Mouse (Mus musculus) embryonic facial prominence, embryonic 10.5 days (tissue): ENCODE measurements around the gene Plac1. TPM values are rescaled to one million over a fixed set of nuclear protein-coding genes. Genes with fewer than 3 reads are reported as not detected.

Experiments used
- DNase-seq: peaks from one replicate; pipeline ENCODE4 v3.0.0-alpha.2; 2017; ENCODE audit warnings: low spot score
- H3K27ac ChIP-seq: fragments of 300-500 bp; sonication (generic); replicated peaks from 2 replicates; pipeline ENCODE4 v1.5.1; 2016; ENCODE audit warnings: mild to moderate bottlenecking
- H3K27me3 ChIP-seq: fragments of 300-500 bp; sonication (generic); replicated peaks from 2 replicates; pipeline ENCODE4 v1.6.1; 2016; ENCODE audit warnings: low read depth, mild to moderate bottlenecking; ENCODE audit not compliant: poor library complexity, severe bottlenecking
- H3K36me3 ChIP-seq: fragments of 300-500 bp; sonication (generic); replicated peaks from 2 replicates; pipeline ENCODE4 v1.6.1; 2016; ENCODE audit warnings: mild to moderate bottlenecking, moderate library complexity
- H3K4me1 ChIP-seq: fragments of 300-500 bp; sonication (generic); 2 replicates; pipeline ENCODE4 v1.6.1; 2016
- H3K4me3 ChIP-seq: fragments of 300-500 bp; sonication (generic); 2 replicates; pipeline ENCODE4 v1.5.1; 2016; ENCODE audit warnings: mild to moderate bottlenecking, moderate library complexity
- H3K9me3 ChIP-seq: fragments of 300-500 bp; sonication (generic); 2 replicates; pipeline ENCODE4 v1.6.1; 2016; ENCODE audit warnings: mild to moderate bottlenecking
- WGBS: fragments of 180-500 bp; shearing (Covaris S2); methylation state at CpG from one replicate; pipeline ENCODE4 v1.1.7; 2016; 5-methylcytosine and 5-hydroxymethylcytosine counted together
- polyA plus RNA-seq: library from polyadenylated mRNA; unstranded; fragments of >200 nt; fragmentation: Nextera tagmentation; extraction: Ambion mirVana; gene quantifications from 2 replicates; pipeline ENCODE4 v1.2.1, GENCODE M21; 2016

Gene Plac1
- polyA plus RNA-seq, 1 experiment from 2014 or later = 4.1 TPM

- WGBS = 66% methylated on average over 2 of the region's 2 CpGs
- Histone ChIP-seq H3K27me3 (peaks cover 6% of the 10 kb centered on the region; the same call in 1 of the 2 replicates), H3K4me1 (peaks cover 6% of the 10 kb centered on the region; the same call in 1 of the 2 replicates), H3K36me3 (no peaks in the 10 kb centered on the region), H3K4me3 (no peak overlapping the region), H3K27ac (no peak overlapping the region), H3K9me3 (no peaks in the 10 kb centered on the region)
- DNase-seq = no peak
Observed at GRCm38 (mm10) chrX:53093381-53093780, 146.5 kb downstream of the Plac1 start.

- no peaks in the 10 kb centered on the region for H3K9me3 ChIP-seq
- no peaks in the 10 kb centered on the region for H3K4me1 ChIP-seq
- H3K4me3 ChIP-seq = no peak overlapping the region
- H3K27me3 ChIP-seq = peaks cover 26% of the 10 kb centered on the region
- WGBS = 58% methylated on average over 5 of the region's 5 CpGs
- no peak overlapping the region for H3K27ac ChIP-seq
- peak; percentile 22 for DNase-seq
- H3K36me3 ChIP-seq = no peaks in the 10 kb centered on the region
Observed at GRCm38 (mm10) chrX:53088663-53089292, 151.1 kb downstream of the Plac1 start.

GRCm38 (mm10) chrX:53087202-53087601 is 152.7 kb downstream of the Plac1 start:
- 90% methylated on average over 1 of the region's 1 CpGs for WGBS
- Histone ChIP-seq H3K4me1 (no peaks in the 10 kb centered on the region), H3K27ac (no peak overlapping the region), H3K27me3 (peaks cover 26% of the 10 kb centered on the region), H3K36me3 (no peaks in the 10 kb centered on the region), H3K9me3 (no peaks in the 10 kb centered on the region), H3K4me3 (no peak overlapping the region)
- DNase-seq = no peak

GRCm38 (mm10) chrX:53085559-53085958 is 154.4 kb downstream of the Plac1 start:
- Histone ChIP-seq H3K27ac (no peak overlapping the region), H3K9me3 (no peaks in the 10 kb centered on the region), H3K36me3 (no peaks in the 10 kb centered on the region), H3K4me3 (no peak overlapping the region), H3K27me3 (peaks cover 21% of the 10 kb centered on the region; the same call in 1 of the 2 replicates), H3K4me1 (no peaks in the 10 kb centered on the region)
- DNase-seq = no peak
- WGBS = 73% methylated on average over 5 of the region's 5 CpGs

GRCm38 (mm10) chrX:53064406-53064805 is 175.5 kb downstream of the Plac1 start:
- WGBS = 78% methylated on average over 3 of the region's 3 CpGs
- H3K36me3 ChIP-seq = no peaks in the 10 kb centered on the region
- H3K27ac ChIP-seq = no peak overlapping the region
- no peak for DNase-seq
- H3K27me3 ChIP-seq = peaks cover 15% of the 10 kb centered on the region
- no peaks in the 10 kb centered on the region for H3K9me3 ChIP-seq
- no peak overlapping the region for H3K4me3 ChIP-seq
- H3K4me1 ChIP-seq = no peaks in the 10 kb centered on the region

- 25% methylated on average over 11 of the region's 11 CpGs for WGBS
- H3K36me3 ChIP-seq = 0 out of 2 replicates have a peak, but pooled peaks cover 1% of the 10 kb centered on the region
- DNase-seq = no peak
Observed at GRCm38 (mm10) chrX:53059426-53060007, 180.4 kb downstream of the Plac1 start.

GRCm38 (mm10) chrX:53058459-53059280 is 181.2 kb downstream of the Plac1 start:
- Histone ChIP-seq H3K4me1 (peaks cover 15% of the 10 kb centered on the region), H3K27me3 (peaks cover 40% of the 10 kb centered on the region), H3K4me3 (peak overlapping the region; percentile 71), H3K36me3 (peaks cover 10% of the 10 kb centered on the region), H3K27ac (peak overlapping the region; percentile 55), H3K9me3 (no peaks in the 10 kb centered on the region)
- DNase-seq = peak; percentile 59
- WGBS = 16% methylated on average over 33 of the region's 33 CpGs

More at GRCm38 (mm10) chrX:53059426-53060007, 180.4 kb downstream of the Plac1 start:
- peaks cover 35% of the 10 kb centered on the region for H3K27me3 ChIP-seq
- no peak overlapping the region for H3K27ac ChIP-seq
- H3K9me3 ChIP-seq = no peaks in the 10 kb centered on the region
- peak overlapping the region; percentile 71; the same call in 1 of the 2 replicates for H3K4me3 ChIP-seq
- H3K4me1 ChIP-seq = peaks cover 9% of the 10 kb centered on the region

GRCm38 (mm10) chrX:53057760-53058090 is 182.2 kb downstream of the Plac1 start:
- H3K4me1 ChIP-seq = peaks cover 21% of the 10 kb centered on the region
- peaks cover 10% of the 10 kb centered on the region for H3K36me3 ChIP-seq
- peak overlapping the region; percentile 71 for H3K4me3 ChIP-seq
- no peak for DNase-seq
- H3K9me3 ChIP-seq = no peaks in the 10 kb centered on the region
- peaks cover 40% of the 10 kb centered on the region for H3K27me3 ChIP-seq
- whole genome bisulfite sequencing = 20% methylated on average over 6 of the region's 6 CpGs
- H3K27ac ChIP-seq = peak overlapping the region; percentile 93

- Histone ChIP-seq H3K27me3 (peaks cover 40% of the 10 kb centered on the region), H3K9me3 (no peaks in the 10 kb centered on the region), H3K27ac (peak overlapping the region; percentile 93), H3K4me1 (peaks cover 26% of the 10 kb centered on the region), H3K36me3 (peaks cover 10% of the 10 kb centered on the region), H3K4me3 (peak overlapping the region; percentile 71)
- peak; percentile 91 for DNase-seq
- WGBS = 10% methylated on average over 42 of the region's 42 CpGs
Observed at GRCm38 (mm10) chrX:53057054-53057759, 182.7 kb downstream of the Plac1 start.

- 13% methylated on average over 33 of the region's 33 CpGs for WGBS
- Histone ChIP-seq H3K36me3 (peaks cover 10% of the 10 kb centered on the region), H3K4me3 (peak overlapping the region; percentile 71), H3K4me1 (peaks cover 31% of the 10 kb centered on the region), H3K9me3 (no peaks in the 10 kb centered on the region), H3K27ac (peak overlapping the region; percentile 93), H3K27me3 (peaks cover 40% of the 10 kb centered on the region)
- peak; percentile 61 for DNase-seq
Observed at GRCm38 (mm10) chrX:53056627-53057026, 183.3 kb downstream of the Plac1 start.

- no peak for DNase-seq
- Histone ChIP-seq H3K4me1 (peaks cover 31% of the 10 kb centered on the region), H3K9me3 (no peaks in the 10 kb centered on the region), H3K27ac (peak overlapping the region; percentile 93; the same call in 1 of the 2 replicates), H3K36me3 (peaks cover 10% of the 10 kb centered on the region), H3K4me3 (peak overlapping the region; percentile 71), H3K27me3 (peaks cover 32% of the 10 kb centered on the region)
- WGBS = 14% methylated on average over 9 of the region's 9 CpGs
Observed at GRCm38 (mm10) chrX:53055771-53056170, 184.1 kb downstream of the Plac1 start.

- WGBS = 67% methylated on average over 5 of the region's 5 CpGs
- Histone ChIP-seq H3K27ac (no peak overlapping the region), H3K4me3 (no peak overlapping the region), H3K36me3 (peaks cover 10% of the 10 kb centered on the region), H3K4me1 (peaks cover 43% of the 10 kb centered on the region), H3K9me3 (no peaks in the 10 kb centered on the region), H3K27me3 (peaks cover 25% of the 10 kb centered on the region)
- no peak for DNase-seq
Observed at GRCm38 (mm10) chrX:53053885-53054284, 186.0 kb downstream of the Plac1 start.
